Mouse (Mus musculus) bone marrow, adult 2 months (tissue): ENCODE measurements around the gene Lrrc1.

Source experiments
- CTCF ChIP-seq: fragments of 200-500 bp; IDR thresholded peaks from 2 replicates; pipeline ENCODE4 v1.5.1; 2011; ENCODE audit warnings: low read length, control low read depth; ENCODE audit not compliant: control insufficient read depth, insufficient read depth
- POLR2A ChIP-seq: fragments of 200-500 bp; IDR thresholded peaks from 2 replicates; pipeline ENCODE4 v1.6.1; 2011; ENCODE audit warnings: low read depth, mild to moderate bottlenecking, control low read depth, low read length, borderline replicate concordance; ENCODE audit not compliant: control insufficient read depth

GRCm38 (mm10) chr9:77416486-77416885, 128.2 kb downstream of the Lrrc1 start:
- TF ChIP-seq POLR2A (no peak), CTCF (no peak)
